Mouse (Mus musculus) heart, postnatal 0 days (tissue): ENCODE measurements around the gene Ublcp1.

ENCODE experiments used
- CTCF ChIP-seq: IDR thresholded peaks from 2 replicates; pipeline ENCODE4 v1.5.1; 2016; ENCODE audit warnings: antibody characterized with exemption, control low read depth, low read depth
- EP300 ChIP-seq: IDR thresholded peaks from 2 replicates; pipeline ENCODE4 v1.6.1; 2016; ENCODE audit warnings: antibody characterized with exemption, low read depth

DNA sequence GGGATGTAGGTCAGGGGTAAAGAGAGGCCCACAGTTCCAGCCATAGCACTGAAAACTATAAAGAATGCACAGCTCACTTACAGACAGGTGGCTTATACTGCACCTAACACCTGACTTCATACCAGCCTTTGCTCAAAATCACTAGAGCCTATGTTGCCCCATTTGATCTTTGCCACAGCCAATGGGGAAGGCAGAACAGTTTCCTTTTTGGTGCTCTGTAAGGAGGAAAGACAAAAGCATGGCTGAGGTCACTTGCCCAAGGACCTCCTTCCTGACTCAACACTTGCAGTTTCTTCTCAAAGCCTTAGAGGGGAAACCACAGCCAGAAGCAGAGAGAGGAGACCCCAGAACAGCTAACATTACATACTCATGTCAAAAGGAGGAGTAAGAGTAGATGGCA is 19.3 kb downstream of the Ublcp1 start:
- TF ChIP-seq CTCF (no peak), EP300 (no peak)
